Mouse (Mus musculus): Measurements from ENCODE around the gene Lcn12. TPM values are rescaled to one million over a fixed set of nuclear protein-coding genes. Genes with fewer than 3 reads are reported as not detected.

Lcn12 gene
- not detected for total RNA-seq (2023)

DNA sequence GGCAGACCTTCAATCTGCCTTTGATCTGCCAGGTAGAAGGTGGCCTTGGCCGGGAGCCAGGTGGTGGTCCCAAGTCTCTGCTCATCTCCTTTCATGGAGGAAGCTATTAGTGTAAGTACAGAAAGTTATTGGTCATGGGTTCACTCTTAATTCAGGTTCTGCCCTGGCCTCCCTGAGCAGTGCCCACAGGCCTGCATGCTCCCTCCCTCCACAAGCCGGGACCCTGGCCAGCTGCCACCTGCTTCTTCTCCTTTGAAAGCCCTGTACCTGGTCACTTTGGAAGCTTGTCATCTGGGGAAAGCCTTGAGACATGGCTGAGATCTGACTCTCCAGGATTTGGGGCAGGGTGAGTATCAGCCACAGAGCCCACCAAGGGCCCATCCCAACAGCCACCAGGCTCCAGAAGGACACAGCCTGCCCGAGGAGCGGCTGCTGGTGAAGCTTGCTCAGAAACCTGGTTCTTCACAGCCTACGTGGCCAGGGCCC, at the start of gene Lcn12:
TSS of gene Lcn12 (minus strand) at position 436 of the 486 bp plus-strand sequence.

DNA sequence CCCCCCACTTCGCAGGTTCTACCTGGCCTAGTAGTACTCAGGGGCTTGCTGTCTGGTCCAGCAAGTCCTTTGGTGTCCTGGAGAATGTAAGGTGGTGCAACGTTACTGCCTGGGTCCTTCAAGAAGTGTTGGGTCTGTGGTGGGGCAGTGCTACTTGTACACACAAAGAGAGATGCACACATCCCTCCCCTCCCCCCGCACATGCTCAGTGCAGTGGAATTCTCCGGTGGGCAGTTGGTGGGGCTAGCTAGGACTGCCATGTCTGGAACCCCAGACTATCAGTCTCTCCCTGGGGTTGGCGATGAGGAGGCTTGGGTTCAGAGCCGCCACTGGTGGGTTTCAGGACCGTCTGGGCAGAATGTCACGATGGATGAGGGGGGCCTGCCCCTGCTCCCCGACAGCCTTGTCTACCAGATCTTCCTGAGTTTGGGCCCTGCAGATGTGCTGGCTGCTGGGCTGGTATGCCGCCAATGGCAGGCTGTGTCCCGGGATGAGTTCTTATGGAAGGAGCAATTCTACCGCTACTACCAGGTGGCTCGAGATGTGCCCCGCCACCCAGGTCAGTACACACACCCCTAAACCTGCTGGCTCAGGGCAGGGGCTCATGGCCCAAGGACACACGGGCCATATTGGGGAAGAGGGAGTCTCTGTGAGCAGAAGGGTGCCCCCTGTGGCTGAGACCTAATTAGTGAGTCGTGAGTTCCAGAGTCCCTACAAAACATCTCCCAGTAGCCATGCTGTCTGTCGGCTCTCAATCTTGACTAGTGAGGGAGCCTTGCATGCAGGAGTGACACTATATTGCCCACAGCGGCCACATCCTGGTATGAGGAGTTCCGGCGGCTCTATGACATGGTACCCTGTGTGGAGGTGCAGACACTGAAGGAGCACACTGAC, 8.1 kb upstream of the Lcn12 start, which contains the start of gene C8g:
TSS of gene C8g (minus strand) at position 127 of the 894 bp plus-strand sequence.

DNA sequence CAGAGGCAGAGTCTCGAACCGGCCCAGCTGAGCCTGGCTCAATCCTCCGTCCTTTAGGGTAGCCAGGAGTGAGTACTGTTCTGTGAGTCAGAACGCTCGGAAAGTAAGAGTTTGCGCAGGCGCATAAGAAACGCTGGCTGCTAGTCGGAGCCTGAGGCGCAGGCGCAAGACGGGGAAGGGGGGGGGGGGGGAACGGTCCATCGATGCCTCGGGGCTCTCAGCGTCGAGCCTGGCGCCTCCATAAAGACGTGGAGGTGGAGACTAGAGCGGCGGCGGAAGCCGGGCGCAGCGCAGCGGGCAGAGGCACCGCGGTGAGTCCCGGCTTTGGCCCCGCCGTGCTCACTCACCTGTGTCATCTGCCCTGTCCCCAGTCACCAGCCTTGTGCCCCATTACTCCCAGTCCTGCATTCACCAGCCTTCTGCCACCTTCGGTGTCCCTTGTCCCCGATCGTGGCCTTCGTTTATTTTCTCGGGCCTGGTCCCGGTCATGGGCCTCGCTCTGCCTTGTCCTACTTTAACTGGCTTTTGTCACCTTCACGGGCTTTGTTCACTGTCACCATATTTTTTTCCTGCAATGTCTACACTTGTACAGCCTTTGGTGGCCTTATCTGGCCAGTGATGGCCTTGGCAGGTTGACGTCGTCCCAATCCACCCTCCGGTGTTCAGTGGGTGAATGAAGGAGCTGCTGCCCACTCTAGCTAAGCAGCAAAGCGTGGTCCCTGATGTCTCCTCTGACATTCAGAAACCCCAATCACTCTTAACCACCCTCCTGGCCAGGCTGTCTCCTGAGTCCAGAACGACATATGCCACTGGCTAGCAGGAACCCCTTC, 7.1 kb upstream of the Lcn12 start, which contains the start of gene Fbxw5:
TSS of gene Fbxw5 (plus strand) at position 175 of the 830 bp plus-strand sequence.

DNA sequence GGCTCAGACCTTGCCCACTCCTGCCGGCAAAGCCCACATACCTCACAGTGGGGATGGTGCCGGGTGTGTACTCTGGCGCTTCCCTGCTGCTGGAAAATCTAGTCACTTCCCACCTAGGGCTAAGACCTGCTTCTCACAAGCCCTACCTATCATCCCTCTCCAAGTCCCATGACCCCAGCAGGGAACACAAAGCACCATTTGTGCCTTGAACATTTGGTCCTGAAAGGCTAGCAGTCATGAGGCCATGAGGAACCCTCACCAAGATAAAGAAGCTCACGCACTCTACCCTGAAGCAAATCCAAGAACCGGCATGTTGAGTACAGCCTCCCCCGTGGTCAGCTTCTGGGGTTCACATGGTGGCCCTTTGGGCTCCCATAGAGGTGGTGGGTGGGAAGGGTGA, 23.7 kb downstream of the Lcn12 start, which contains the start of gene Ptgds:
TSS of gene Ptgds (minus strand) at position 78 of the 400 bp plus-strand sequence.

DNA sequence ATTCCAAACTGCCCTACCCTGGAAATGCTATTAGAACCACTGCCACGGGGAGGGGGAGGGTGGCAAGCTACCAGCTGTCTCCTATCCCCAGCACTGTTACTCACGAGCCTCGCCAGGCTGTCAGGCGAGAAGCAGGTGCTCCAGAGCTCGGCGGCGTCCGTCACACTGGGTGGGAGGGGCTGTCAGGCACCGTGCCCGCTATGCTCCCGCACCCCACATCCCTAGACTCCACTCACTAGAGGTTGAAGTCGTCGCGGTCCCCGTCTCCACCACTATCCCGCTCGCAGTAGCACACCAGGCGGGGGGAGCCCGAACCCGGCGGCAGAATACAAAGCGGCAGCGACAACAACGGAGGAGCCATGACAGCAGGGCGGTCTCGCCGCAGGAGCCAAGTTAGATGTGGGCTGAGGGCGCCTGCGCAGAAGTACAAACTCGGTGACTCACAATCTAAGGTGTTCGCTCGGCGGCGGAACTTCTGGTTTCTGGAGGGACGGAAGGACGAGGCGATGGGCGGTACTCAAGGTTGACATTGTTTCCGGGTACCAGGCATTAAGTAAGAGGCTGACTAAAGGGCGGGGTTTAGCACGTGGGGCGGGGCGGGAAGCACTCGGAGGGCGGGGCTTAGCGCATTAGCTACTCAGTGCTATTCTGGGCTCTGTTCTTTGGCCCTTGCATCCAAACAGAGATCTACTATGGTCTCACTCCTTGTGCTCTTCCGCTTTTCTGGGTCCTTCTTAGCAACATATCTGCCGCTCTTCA, 33.0 kb downstream of the Lcn12 start, which contains the start of gene Paxx:
TSS of gene Paxx (minus strand) at position 544 of the 759 bp plus-strand sequence.

DNA sequence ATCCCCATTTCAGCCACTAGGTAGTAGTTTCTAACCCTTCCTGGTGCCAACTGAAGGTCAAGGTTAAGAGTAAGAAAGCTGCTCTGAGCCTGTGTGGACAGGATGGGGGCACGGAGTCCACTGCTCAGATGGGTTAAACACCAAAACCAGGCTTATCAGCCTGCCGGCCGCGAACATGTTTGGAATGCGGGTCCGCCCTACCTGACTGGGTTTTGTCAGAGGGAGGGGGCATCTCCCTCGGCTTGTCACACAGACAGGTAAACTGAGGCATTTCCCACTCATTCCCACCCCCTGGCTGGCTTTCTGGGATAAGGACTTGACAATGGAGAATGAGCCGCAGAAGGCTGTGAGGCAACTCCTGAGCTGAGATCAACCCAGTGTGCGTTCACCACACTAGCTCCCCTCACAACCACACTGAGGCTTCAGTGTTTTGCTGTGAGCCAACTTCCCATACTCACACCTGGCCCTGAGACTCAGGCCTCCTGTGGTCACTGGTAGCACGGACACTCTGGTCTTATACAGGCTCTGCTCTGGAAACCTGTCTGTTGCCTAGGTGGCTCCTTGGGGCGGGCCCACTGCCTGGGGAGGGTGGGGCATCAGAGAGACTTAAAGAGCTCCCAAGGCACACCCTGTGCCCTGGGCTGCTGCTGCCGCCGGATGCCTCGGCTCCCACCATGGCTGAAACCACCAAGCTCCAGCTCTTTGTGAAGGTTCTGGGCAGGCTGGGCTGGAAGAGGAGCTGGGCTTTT, 37.3 kb downstream of the Lcn12 start, which contains the start of gene Clic3:
TSS of gene Clic3 (plus strand) at position 634 of the 749 bp plus-strand sequence.

Other genes with a start within 250 kb of the Lcn12 start
- 1 to 10 TPM; 1.2 to 3.4 TPM for gene AL732309.1, start 247.0 kb downstream of the Lcn12 start, total RNA-seq (2023)
- 10 to 100 TPM; 16.7 to 17.8 TPM for gene Tmem203, start 238.5 kb downstream of the Lcn12 start, total RNA-seq (2023)
- 10 to 100 TPM in 1 of 2 experiments, 1 to 10 TPM in 1; 9.3 to 13.0 TPM for gene Tprn, start 231.3 kb downstream of the Lcn12 start, total RNA-seq (2023)
- gene Ssna1, start 221.5 kb downstream of the Lcn12 start, total RNA-seq (2023): 10 to 100 TPM; 65.3 to 70.3 TPM
- gene Anapc2, start 221.4 kb downstream of the Lcn12 start, total RNA-seq (2023): 10 to 100 TPM; 67.8 to 79.9 TPM
- not detected for gene Tmem210, start 205.8 kb downstream of the Lcn12 start, total RNA-seq (2023)
- not detected for gene Lrrc26, start 204.0 kb downstream of the Lcn12 start, total RNA-seq (2023)
- gene Grin1, start 174.7 kb downstream of the Lcn12 start, total RNA-seq (2023): not detected
- gene Man1b1, start 161.6 kb downstream of the Lcn12 start, total RNA-seq (2023): 10 to 100 TPM; 35.1 to 42.7 TPM
- 10 to 100 TPM; 13.4 to 14.6 TPM for gene Dpp7, start 137.6 kb downstream of the Lcn12 start, total RNA-seq (2023)
- gene Uap1l1, start 128.2 kb downstream of the Lcn12 start, total RNA-seq (2023): 10 to 100 TPM; 24.1 to 29.2 TPM
- gene Sapcd2, start 121.6 kb downstream of the Lcn12 start, total RNA-seq (2023): 10 to 100 TPM in 1 of 2 experiments, 1 to 10 TPM in 1; 9.8 to 12.2 TPM
- gene Entpd2, start 98.0 kb downstream of the Lcn12 start, total RNA-seq (2023): not detected
- gene Npdc1, start 94.6 kb downstream of the Lcn12 start, total RNA-seq (2023): 1 to 10 TPM in 1 of 2 experiments, not detected in 1; 1.0 TPM
- gene Fut7, start 70.6 kb downstream of the Lcn12 start, total RNA-seq (2023): 10 to 100 TPM; 20.7 to 24.1 TPM
- gene Abca2, start 65.2 kb downstream of the Lcn12 start, total RNA-seq (2023): 10 to 100 TPM; 21.7 to 22.3 TPM
- not detected for gene Clic3, start 37.1 kb downstream of the Lcn12 start, total RNA-seq (2023)
- gene Paxx, start 32.8 kb downstream of the Lcn12 start, total RNA-seq (2023): 10 to 100 TPM; 47.2 to 49.2 TPM
- not detected for gene Ptgds, start 23.9 kb downstream of the Lcn12 start, total RNA-seq (2023)
- 10 to 100 TPM; 25.2 to 34.4 TPM for gene Fbxw5, start 6.8 kb upstream of the Lcn12 start, total RNA-seq (2023)
- under 1 TPM in 1 of 2 experiments, not detected in 1; 0.95 TPM for gene C8g, start 7.8 kb upstream of the Lcn12 start, total RNA-seq (2023)
- gene Traf2, start 53.0 kb upstream of the Lcn12 start, total RNA-seq (2023): 10 to 100 TPM; 21.7 to 24.5 TPM
- 100 to 1,000 TPM in 1 of 2 experiments, 10 to 100 TPM in 1; 97.5 to 101 TPM for gene Edf1, start 63.9 kb upstream of the Lcn12 start, total RNA-seq (2023)
- gene Mamdc4, start 80.9 kb upstream of the Lcn12 start, total RNA-seq (2023): under 1 TPM; 0.51 to 0.99 TPM
- 1 to 10 TPM; 8.1 to 8.8 TPM for gene Phpt1, start 81.3 kb upstream of the Lcn12 start, total RNA-seq (2023)
- gene Ajm1, start 87.8 kb upstream of the Lcn12 start, total RNA-seq (2023): not detected
- gene Rabl6, start 114.6 kb upstream of the Lcn12 start, total RNA-seq (2023): 10 to 100 TPM; 34.0 to 41.8 TPM
- not detected for gene Ccdc183, start 123.8 kb upstream of the Lcn12 start, total RNA-seq (2023)
- gene Tmem141, start 128.1 kb upstream of the Lcn12 start, total RNA-seq (2023): 1 to 10 TPM; 5.3 to 5.9 TPM
- gene Fcna, start 134.1 kb upstream of the Lcn12 start, total RNA-seq (2023): 1 to 10 TPM in 1 of 2 experiments, under 1 TPM in 1; 0.79 to 1.7 TPM
- not detected for gene Lcn8, start 159.2 kb upstream of the Lcn12 start, total RNA-seq (2023)
- gene Lcn5, start 164.0 kb upstream of the Lcn12 start, total RNA-seq (2023): not detected
- gene Lcn6, start 182.9 kb upstream of the Lcn12 start, total RNA-seq (2023): not detected
- gene Lcn10, start 188.8 kb upstream of the Lcn12 start, total RNA-seq (2023): not detected
- not detected for gene Obp2a, start 206.1 kb upstream of the Lcn12 start, total RNA-seq (2023)
- gene Bmyc, start 212.8 kb upstream of the Lcn12 start, total RNA-seq (2023): 1 to 10 TPM; 3.2 to 6.8 TPM
- gene Obp2b, start 243.1 kb upstream of the Lcn12 start, total RNA-seq (2023): not detected